Mouse (Mus musculus) brain, embryonic 14.5 days (tissue): Measurements from ENCODE around the gene Prdm9. TPM values are rescaled to one million over a fixed set of nuclear protein-coding genes. Genes with fewer than 3 reads are reported as not detected.
A peak's percentile ranks its signal among the peaks of the same experiment; 100 is the strongest.
"Not testable (repeated sequence)": the region's sequence is repeated elsewhere in the genome, so short reads cannot be mapped to it uniquely, and the experiment has no call there.

Source experiments
- DNase-seq: peaks from one replicate; pipeline ENCODE4 v3.0.0-alpha.2; 2011; ENCODE audit warnings: low read depth
- CTCF ChIP-seq: fragments of 200-500 bp; IDR thresholded peaks from 2 replicates; pipeline ENCODE4 v1.5.1; 2012; ENCODE audit warnings: inconsistent platforms, mild to moderate bottlenecking, moderate library complexity, borderline replicate concordance; ENCODE audit not compliant: insufficient read depth, insufficient read length; ENCODE audit errors: extremely low read depth
- POLR2A ChIP-seq: fragments of 200-500 bp; IDR thresholded peaks from 2 replicates; pipeline ENCODE4 v1.6.1; 2012; ENCODE audit warnings: mild to moderate bottlenecking, inconsistent platforms, borderline replicate concordance; ENCODE audit not compliant: poor library complexity, insufficient read depth, insufficient read length, severe bottlenecking; ENCODE audit errors: extremely low read depth
- polyA plus RNA-seq: library from polyadenylated mRNA; depleted of rRNA; stranded (reverse); fragments of >200 nt; gene quantifications from 2 replicates; pipeline ENCODE4 v1.2.3, GENCODE M21; 2012

Prdm9 gene
- polyA plus RNA-seq, 1 experiment = 3.3 TPM

DNA sequence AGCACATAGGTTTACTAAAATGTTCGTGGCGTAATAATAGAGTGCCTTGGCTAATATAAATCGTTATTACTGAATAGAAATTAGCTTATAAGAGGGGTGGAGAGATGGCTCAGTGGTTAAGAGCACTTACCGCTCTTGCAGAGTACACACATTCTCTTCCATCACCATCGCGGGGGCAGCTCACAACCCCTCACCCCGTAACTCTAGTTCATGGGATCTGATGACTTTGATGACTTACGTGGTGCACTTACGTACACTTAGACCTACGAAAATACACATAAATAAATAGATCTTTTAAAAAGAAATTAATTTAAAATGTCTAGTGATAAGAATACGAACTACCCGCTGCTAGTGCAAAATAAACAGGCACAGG is 760 bp upstream of the Prdm9 start:
- DNase-seq = no peak
- TF ChIP-seq CTCF (no peak), POLR2A (no peak)

- DNase-seq = no peak
- TF ChIP-seq CTCF (no peak), POLR2A (no peak)
These were observed 4.2 kb downstream of the Prdm9 start for GRCm38 (mm10) chr17:15559946-15560345.

DNA sequence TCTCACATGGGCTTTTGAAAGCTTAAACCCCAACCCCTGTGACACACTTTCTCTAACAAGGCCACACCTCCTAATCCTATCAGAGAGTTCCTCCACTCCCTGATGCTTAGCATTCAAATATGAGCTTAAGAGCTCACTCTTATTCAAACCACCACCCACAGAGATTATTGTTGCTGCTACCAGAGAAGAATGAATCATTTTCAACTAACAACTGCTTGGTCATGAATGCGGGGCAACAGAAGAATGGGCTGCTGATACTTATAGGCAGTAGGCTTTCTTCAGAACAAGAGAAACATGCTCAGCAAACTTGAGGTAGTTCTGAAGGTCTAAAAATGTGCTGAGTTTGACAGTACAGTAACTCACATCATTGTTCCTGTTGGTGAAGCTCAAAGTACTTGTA is 14.4 kb downstream of the Prdm9 start:
- no peak for TF ChIP-seq CTCF
- DNase-seq = no peak

GRCm38 (mm10) chr17:15546440-15546839 is 17.7 kb downstream of the Prdm9 start:
- no peak for TF ChIP-seq CTCF
- no peak for TF ChIP-seq POLR2A
- DNase-seq = no peak

- not testable (repeated sequence) for DNase-seq
These were observed 20.3 kb downstream of the Prdm9 start for GRCm38 (mm10) chr17:15543868-15544267.

GRCm38 (mm10) chr17:15540309-15540708 is 23.8 kb downstream of the Prdm9 start:
- no peak for DNase-seq
- no peak for TF ChIP-seq POLR2A
- TF ChIP-seq CTCF = no peak

DNA sequence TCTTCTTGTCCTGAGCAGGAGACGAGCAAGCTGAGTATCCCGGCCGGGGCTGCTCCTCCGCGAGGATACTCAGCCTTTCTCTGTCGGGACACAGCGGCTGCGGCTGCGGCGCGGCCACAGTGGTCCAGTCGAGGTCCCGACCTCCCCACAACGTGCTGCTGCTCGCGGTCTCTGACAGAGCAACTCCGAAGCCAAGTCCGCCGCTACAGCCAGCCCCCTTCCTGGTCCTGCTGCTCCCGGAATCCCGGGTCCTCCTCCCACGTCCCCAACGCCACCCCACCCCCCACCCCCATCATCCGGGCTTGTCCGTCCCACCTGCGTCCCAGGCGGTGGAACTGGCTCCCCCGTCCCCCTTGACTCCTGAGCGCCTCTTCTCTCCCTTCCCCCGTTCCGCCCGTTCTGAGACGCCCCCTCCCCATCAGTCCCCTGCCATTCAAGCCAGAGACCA is 27.7 kb downstream of the Prdm9 start:
- no peak for TF ChIP-seq POLR2A
- TF ChIP-seq CTCF = no peak
- DNase-seq = peak; percentile 22

GRCm38 (mm10) chr17:15535943-15536342 is 28.2 kb downstream of the Prdm9 start:
- TF ChIP-seq POLR2A (no peak), CTCF (no peak)
- DNase-seq = peak; percentile 17

DNA sequence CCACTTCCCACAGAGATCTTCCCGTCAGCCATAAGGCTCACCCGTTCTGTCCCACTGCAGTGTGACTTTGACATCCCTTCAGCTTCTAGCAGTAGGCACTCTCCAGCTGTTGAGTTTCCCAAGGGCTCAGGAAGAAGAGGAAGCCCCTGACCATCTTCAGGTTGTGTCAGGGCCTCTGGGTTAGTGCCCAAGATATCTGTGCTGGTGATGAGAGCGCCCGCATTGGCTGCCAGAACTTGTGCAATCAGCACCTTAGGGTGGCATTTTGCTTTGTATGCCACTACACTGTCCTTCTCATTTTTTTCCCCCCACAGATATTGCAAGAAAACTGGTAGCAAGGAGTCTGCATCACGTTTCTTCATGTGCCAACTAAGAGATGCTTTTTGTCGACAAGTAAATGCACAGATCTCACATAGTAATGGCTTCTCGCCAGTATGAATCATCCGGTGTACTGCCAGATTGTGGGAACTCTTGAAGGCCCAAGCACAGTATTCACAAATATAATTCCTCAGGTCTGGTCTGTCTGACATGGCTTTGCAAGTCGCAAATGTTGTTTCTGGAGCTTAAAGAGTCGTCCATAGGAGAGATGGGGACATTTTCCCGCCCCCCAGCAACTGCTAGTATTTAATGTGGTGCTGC is 28.9 kb downstream of the Prdm9 start:
- DNase-seq = peak; percentile 57
- TF ChIP-seq POLR2A = no peak

DNA sequence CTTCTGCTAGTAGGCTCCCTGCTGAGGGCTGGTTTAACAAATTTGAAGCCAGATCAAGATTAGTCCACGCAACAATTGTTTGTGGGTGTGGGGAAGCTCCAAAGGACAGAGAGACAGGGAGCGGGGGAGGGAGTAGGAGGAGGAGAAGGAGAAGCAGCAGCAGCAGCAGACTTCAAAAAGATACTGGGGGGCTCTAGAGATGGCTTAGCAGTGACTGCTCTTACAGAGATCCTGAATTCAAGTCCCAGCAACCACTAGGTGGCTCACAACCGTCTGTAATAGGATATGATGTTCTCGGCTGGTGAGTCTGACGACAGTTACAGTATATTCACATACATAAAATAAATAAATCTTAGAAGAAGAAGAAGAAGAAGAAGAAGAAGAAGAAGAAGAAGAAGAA is 34.0 kb downstream of the Prdm9 start:
- peak; percentile 82 for DNase-seq
- TF ChIP-seq POLR2A (no peak), CTCF (peak; percentile 66)

DNA sequence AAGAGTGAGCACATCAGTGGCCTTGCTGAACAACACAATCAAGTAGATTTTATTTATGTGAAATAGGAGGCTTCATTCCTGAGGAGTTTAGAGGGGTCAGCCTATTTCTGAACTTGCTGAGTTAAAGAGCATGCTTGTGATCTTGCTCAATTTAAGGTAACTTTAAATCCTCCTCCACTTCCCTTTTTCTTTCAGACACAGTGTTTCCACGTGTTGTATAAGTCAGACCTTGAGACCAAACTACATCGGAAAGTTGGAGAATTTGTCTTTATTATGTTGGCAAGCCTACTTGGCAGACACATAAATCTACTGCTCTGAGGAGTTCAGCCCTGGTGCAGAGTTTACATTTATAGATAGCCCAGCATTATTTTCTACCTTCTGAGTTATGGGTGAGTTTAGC is 35.3 kb downstream of the Prdm9 start:
- no peak for DNase-seq
- TF ChIP-seq POLR2A (no peak), CTCF (no peak)

GRCm38 (mm10) chr17:15527811-15528136 is 36.4 kb downstream of the Prdm9 start:
- no peak for DNase-seq

More at GRCm38 (mm10) chr17:15527811-15528136, 36.4 kb downstream of the Prdm9 start:
- TF ChIP-seq CTCF (no peak), POLR2A (no peak)
